Mouse (Mus musculus): ENCODE measurements at regions not wholly inside any gene's neighbourhood (a gene's known extent, or its start where the extent isn't known, plus 50 kb on each side); places are given as distances from the start of the nearest gene placed in this dataset.
A peak's percentile ranks its signal among the peaks of the same experiment; 100 is the strongest.

DNA sequence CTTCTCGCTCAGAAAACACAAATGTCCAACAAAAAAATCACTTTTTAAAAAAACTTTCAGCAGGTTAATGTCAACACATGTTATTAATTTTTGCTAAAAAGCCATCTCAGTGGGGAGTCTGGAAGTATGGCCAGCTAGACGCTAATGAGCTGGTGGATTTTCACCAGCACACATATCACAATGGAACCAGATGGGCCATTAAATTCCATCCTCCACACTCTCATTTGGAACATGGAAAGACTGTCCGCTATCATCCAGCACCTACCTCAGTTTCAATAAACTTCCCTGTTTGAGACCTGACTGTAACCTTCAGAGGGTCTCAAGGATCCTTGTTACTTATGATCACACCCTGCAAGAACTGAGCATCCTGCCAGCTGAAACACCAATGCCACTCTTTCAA, 296.7 kb downstream of the Dcdc2c start:
- TF ChIP-seq CTCF (IDR thresholded peaks at IDR 0.05; ENCODE audit: borderline replicate concordance, insufficient read depth, low read depth, low read length) (no peak), POLR2A (IDR thresholded peaks at IDR 0.05; ENCODE audit: borderline replicate concordance, insufficient read depth, low read length) (no peak)
- H3K27ac ChIP-seq (ENCODE audit: insufficient read depth, low read length): no peak overlapping the region
- H3K27me3 ChIP-seq (ENCODE audit: control insufficient read depth, insufficient read depth, low read length): no peaks in the 10 kb centered on the region
- DNase-seq: no peak
- H3K4me1 ChIP-seq (ENCODE audit: control insufficient read depth, insufficient read depth, low read length): peaks cover 3% of the 10 kb centered on the region
- H3K4me3 ChIP-seq (replicated peaks; ENCODE audit: insufficient read depth, low read depth, low read length): no peak overlapping the region
- 39% methylated on average over 3 of the region's 3 CpGs for WGBS

DNA sequence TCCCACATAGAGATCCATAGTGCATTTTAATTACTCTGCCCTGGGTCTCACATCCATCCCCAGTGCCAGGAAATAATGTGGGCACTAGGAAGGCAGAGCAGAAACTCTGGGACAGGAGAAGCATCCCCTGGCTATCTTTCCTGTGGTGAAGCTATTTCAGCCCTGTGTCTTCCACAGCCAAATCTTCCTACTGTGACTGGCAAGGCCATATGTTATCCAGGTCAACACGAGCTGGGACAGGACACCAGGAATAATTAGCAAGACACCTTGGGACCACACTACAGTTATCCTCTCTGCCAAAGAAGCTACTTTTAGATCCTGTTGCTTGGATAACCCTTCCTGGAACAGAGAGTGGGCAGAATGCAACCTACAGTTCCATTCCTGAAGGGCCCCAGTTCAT, 301.7 kb downstream of the Dcdc2c start:
- Histone ChIP-seq H3K27me3 (ENCODE audit: control insufficient read depth, insufficient read depth, low read length) (no peaks in the 10 kb centered on the region), H3K4me1 (ENCODE audit: control insufficient read depth, insufficient read depth, low read length) (peaks cover 5% of the 10 kb centered on the region), H3K4me3 (replicated peaks; ENCODE audit: insufficient read depth, low read depth, low read length) (no peak overlapping the region), H3K27ac (ENCODE audit: insufficient read depth, low read length) (no peak overlapping the region)
- DNase-seq: peak; percentile 16 to 71
- TF ChIP-seq CTCF (IDR thresholded peaks at IDR 0.05; ENCODE audit: borderline replicate concordance, insufficient read depth, low read depth, low read length) (no peak), POLR2A (IDR thresholded peaks at IDR 0.05; ENCODE audit: borderline replicate concordance, insufficient read depth, low read length) (no peak)
- WGBS: 17% methylated on average over 1 of the region's 1 CpGs

DNA sequence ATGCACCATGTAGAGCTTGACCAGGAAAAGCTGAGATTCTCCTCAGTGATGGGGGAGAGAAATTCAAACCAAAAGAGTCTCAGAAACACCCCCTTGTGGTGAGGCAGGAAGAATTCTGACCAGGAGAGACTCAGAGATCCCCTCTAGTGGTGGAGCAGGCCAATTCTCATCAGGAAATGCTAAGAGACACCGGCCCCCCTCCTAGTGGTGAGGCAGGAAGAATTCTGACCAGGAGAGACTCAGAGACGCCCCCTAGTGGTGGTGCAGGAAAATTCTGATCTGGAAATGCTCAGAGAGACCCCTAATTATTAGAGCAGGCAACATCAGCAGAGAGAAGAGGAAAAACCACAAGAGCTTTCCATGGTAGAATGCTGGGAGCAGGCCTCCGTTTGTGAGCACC, 303.4 kb downstream of the Dcdc2c start:
- TF ChIP-seq POLR2A (IDR thresholded peaks at IDR 0.05; ENCODE audit: borderline replicate concordance, insufficient read depth, low read length): no peak
- peak; percentile 21; the same call in 1 of the 2 replicates for TF ChIP-seq CTCF (IDR thresholded peaks at IDR 0.05; ENCODE audit: borderline replicate concordance, insufficient read depth, low read depth, low read length)
- 63% methylated on average over 3 of the region's 3 CpGs for WGBS
- no peak for DNase-seq
- Histone ChIP-seq H3K27ac (ENCODE audit: insufficient read depth, low read length) (no peak overlapping the region), H3K27me3 (ENCODE audit: control insufficient read depth, insufficient read depth, low read length) (no peaks in the 10 kb centered on the region), H3K4me3 (replicated peaks; ENCODE audit: insufficient read depth, low read depth, low read length) (no peak overlapping the region), H3K4me1 (ENCODE audit: control insufficient read depth, insufficient read depth, low read length) (peaks cover 5% of the 10 kb centered on the region)

DNA sequence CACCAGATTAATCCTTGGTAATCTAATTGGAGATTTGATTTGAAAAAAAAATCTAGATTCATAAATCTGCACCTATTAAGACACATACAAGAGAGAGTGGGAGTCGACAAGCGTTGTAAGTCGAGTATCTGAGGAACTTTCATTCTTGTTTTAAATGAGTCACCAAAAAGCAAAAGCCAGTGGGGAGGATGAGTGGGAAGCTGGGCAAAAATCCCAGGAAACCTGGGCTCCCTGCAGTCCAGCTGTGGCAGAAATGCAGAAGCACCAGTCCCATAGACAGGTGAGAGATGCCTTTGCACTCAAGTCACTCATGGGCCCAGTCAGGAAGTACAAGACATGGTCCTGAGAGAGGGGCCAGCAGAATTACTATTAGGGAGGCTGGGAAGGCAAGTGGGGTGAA, 303.9 kb downstream of the Dcdc2c start:
- TF ChIP-seq POLR2A (IDR thresholded peaks at IDR 0.05; ENCODE audit: borderline replicate concordance, insufficient read depth, low read length): no peak
- TF ChIP-seq CTCF (IDR thresholded peaks at IDR 0.05; ENCODE audit: borderline replicate concordance, insufficient read depth, low read depth, low read length): no peak
- WGBS: 99% methylated on average over 3 of the region's 3 CpGs
- H3K27ac ChIP-seq (ENCODE audit: insufficient read depth, low read length): no peak overlapping the region

DNA sequence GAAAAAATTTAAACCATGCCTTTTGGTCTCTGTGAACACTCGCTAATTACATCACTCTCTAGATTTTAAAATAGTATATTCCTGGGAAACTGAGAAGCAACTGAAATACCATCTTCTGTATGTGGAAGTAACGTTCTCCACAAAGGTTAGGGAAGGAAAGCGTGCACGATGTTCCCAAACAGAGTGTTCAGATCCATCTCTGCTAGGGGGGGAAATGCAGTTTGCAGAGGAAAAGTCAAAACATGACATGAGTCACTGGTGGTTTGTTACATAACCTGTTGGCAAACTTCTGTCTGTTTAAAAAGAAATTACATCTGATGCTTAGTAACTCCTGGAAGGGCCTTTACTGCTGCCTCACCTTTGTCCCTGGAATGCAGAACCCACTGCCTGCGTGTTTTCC, 314.2 kb downstream of the Dcdc2c start:
- Histone ChIP-seq H3K27me3 (ENCODE audit: control insufficient read depth, insufficient read depth, low read length) (no peaks in the 10 kb centered on the region), H3K4me3 (replicated peaks; ENCODE audit: insufficient read depth, low read depth, low read length) (no peak overlapping the region), H3K27ac (ENCODE audit: insufficient read depth, low read length) (no peak overlapping the region), H3K4me1 (ENCODE audit: control insufficient read depth, insufficient read depth, low read length) (no peaks in the 10 kb centered on the region)
- WGBS: 92% methylated on average over 5 of the region's 5 CpGs
- no peak for DNase-seq
- TF ChIP-seq POLR2A (IDR thresholded peaks at IDR 0.05; ENCODE audit: borderline replicate concordance, insufficient read depth, low read length) (no peak), CTCF (IDR thresholded peaks at IDR 0.05; ENCODE audit: borderline replicate concordance, insufficient read depth, low read depth, low read length) (no peak)

More for the DNA sequence above, 303.9 kb downstream of the Dcdc2c start:
- DNase-seq: no peak
- Histone ChIP-seq H3K27me3 (ENCODE audit: control insufficient read depth, insufficient read depth, low read length) (no peaks in the 10 kb centered on the region), H3K4me3 (replicated peaks; ENCODE audit: insufficient read depth, low read depth, low read length) (no peak overlapping the region), H3K4me1 (ENCODE audit: control insufficient read depth, insufficient read depth, low read length) (peaks cover 5% of the 10 kb centered on the region)

DNA sequence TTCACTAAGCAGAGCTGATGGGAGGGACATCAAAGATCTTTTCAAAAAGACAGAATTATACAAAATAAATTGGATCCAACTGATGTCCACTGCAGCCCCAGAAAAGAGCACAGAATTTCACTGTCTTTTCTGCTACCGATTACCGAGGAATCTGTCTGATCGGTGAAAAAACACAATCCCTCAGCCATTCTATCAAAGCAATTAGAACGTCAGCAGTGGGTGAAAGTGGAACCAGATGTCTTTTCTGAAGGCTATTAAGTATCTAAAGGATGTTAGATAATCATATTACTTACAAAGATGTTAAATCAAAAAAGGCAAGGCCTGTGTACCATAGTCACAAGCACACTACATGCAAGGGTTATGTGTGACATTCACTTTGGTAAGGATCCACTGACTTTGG, 315.2 kb downstream of the Dcdc2c start:
- Histone ChIP-seq H3K27ac (ENCODE audit: insufficient read depth, low read length) (no peak overlapping the region), H3K4me1 (ENCODE audit: control insufficient read depth, insufficient read depth, low read length) (no peaks in the 10 kb centered on the region), H3K27me3 (ENCODE audit: control insufficient read depth, insufficient read depth, low read length) (no peaks in the 10 kb centered on the region), H3K4me3 (replicated peaks; ENCODE audit: insufficient read depth, low read depth, low read length) (no peak overlapping the region)
- WGBS: 94% methylated on average over 4 of the region's 4 CpGs
- no peak for TF ChIP-seq POLR2A (IDR thresholded peaks at IDR 0.05; ENCODE audit: borderline replicate concordance, insufficient read depth, low read length)
- no peak for TF ChIP-seq CTCF (IDR thresholded peaks at IDR 0.05; ENCODE audit: borderline replicate concordance, insufficient read depth, low read depth, low read length)
- DNase-seq: no peak

DNA sequence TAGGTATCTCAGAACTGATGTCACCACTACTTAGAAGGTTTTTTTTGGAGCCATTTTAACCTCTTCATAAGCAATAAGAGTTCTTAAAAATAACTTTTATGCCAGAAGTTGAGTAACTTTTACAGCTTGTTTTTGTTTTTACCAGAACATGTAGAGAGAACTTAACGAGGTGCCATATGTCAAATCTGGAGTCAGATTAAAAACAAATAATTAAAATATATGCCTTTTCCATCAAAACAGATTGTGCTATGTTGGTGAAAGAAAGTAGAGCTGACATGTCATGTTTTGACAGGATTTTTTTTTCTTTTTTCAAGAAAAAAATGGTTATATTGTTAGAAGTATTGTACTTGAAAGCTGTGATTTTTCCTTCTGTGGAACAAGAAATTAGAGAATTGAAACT, 349.4 kb downstream of the Dcdc2c start:
- no peaks in the 10 kb centered on the region for H3K4me1 ChIP-seq (ENCODE audit: control insufficient read depth, insufficient read depth, low read length)
- no peak for DNase-seq
- H3K27ac ChIP-seq (ENCODE audit: insufficient read depth, low read length): no peak overlapping the region
- no peak overlapping the region for H3K4me3 ChIP-seq (replicated peaks; ENCODE audit: insufficient read depth, low read depth, low read length)
- WGBS: 49% methylated on average over 1 of the region's 1 CpGs
- no peaks in the 10 kb centered on the region for H3K27me3 ChIP-seq (ENCODE audit: control insufficient read depth, insufficient read depth, low read length)
- TF ChIP-seq POLR2A (IDR thresholded peaks at IDR 0.05; ENCODE audit: borderline replicate concordance, insufficient read depth, low read length): no peak
- TF ChIP-seq CTCF (IDR thresholded peaks at IDR 0.05; ENCODE audit: borderline replicate concordance, insufficient read depth, low read depth, low read length): no peak

DNA sequence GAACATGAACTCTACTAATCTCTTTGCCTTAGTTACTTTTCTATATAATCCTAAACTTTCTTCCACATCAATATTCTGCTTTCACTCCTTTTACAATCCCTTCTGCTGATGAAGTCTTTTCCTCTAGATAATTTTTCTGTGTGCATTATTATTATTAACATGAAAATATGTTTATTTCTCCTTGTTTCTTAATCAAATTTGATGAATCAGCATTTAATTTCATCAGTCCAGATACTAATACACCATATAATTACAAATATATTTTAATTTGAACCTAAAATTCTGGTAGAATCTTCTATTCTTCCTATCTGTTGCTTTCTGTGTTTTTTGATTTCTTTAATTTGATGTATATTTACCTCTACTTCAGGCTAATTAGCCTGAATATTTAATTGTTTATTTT, 365.5 kb downstream of the Dcdc2c start:
- Histone ChIP-seq H3K27me3 (ENCODE audit: control insufficient read depth, insufficient read depth, low read length) (no peaks in the 10 kb centered on the region), H3K27ac (ENCODE audit: insufficient read depth, low read length) (no peak overlapping the region)

More for the DNA sequence above, 365.5 kb downstream of the Dcdc2c start:
- Histone ChIP-seq H3K4me3 (replicated peaks; ENCODE audit: insufficient read depth, low read depth, low read length) (no peak overlapping the region), H3K4me1 (ENCODE audit: control insufficient read depth, insufficient read depth, low read length) (no peaks in the 10 kb centered on the region)
- TF ChIP-seq CTCF (IDR thresholded peaks at IDR 0.05; ENCODE audit: borderline replicate concordance, insufficient read depth, low read depth, low read length) (no peak), POLR2A (IDR thresholded peaks at IDR 0.05; ENCODE audit: borderline replicate concordance, insufficient read depth, low read length) (no peak)
- no peak for DNase-seq
